Mouse (Mus musculus) hindbrain, embryonic 16.5 days (tissue): ENCODE results near the gene Nme7. TPM values are rescaled to one million over a fixed set of nuclear protein-coding genes. Genes with fewer than 3 reads are reported as not detected.

Experiments
- ATAC-seq: fragments of 200-750 bp; cut with Nextera tagmentation; 2 replicates; pipeline ENCODE4 v1.8.0; 2017; ENCODE audit warnings: moderate TSS enrichment, moderate library complexity
- H3K27ac ChIP-seq: fragments of 300-500 bp; sonication (generic); 2 replicates; pipeline ENCODE4 v1.5.1; 2014; ENCODE audit warnings: low read depth, mild to moderate bottlenecking, control low read depth, low read length, moderate library complexity
- H3K27me3 ChIP-seq: fragments of 300-500 bp; sonication (generic); replicated peaks from 2 replicates; pipeline ENCODE4 v1.6.1; 2014; ENCODE audit warnings: low read length; ENCODE audit not compliant: control insufficient read depth, insufficient read depth
- H3K36me3 ChIP-seq: fragments of 300-500 bp; sonication (generic); 2 replicates; pipeline ENCODE4 v1.6.1; 2014; ENCODE audit warnings: mild to moderate bottlenecking, low read length, moderate library complexity, mixed read lengths; ENCODE audit not compliant: control insufficient read depth, insufficient read depth
- H3K4me1 ChIP-seq: fragments of 300-500 bp; sonication (generic); 2 replicates; pipeline ENCODE4 v1.6.1; 2014; ENCODE audit warnings: low read depth, low read length; ENCODE audit not compliant: control insufficient read depth, insufficient read depth
- H3K4me2 ChIP-seq: fragments of 300-500 bp; sonication (generic); 2 replicates; pipeline ENCODE4 v1.6.1; 2014; ENCODE audit warnings: mild to moderate bottlenecking, low read length, control low read depth, moderate library complexity
- H3K4me3 ChIP-seq: fragments of 300-500 bp; sonication (generic); 2 replicates; pipeline ENCODE4 v1.5.1; 2014; ENCODE audit warnings: mild to moderate bottlenecking, low read length, control low read depth, moderate library complexity
- H3K9ac ChIP-seq: fragments of 300-500 bp; sonication (generic); 2 replicates; pipeline ENCODE4 v1.6.1; 2014; ENCODE audit warnings: low read depth, mild to moderate bottlenecking, control low read depth, low read length, moderate library complexity
- H3K9me3 ChIP-seq: fragments of 300-500 bp; sonication (generic); 2 replicates; pipeline ENCODE4 v1.6.1; 2014; ENCODE audit warnings: mild to moderate bottlenecking, low read length, moderate library complexity; ENCODE audit not compliant: control insufficient read depth
- WGBS: fragments of 180-500 bp; shearing (Covaris S2); extraction: QIAGEN DNeasy Blood & Tissue Kit; methylation state at CpG from one replicate; pipeline ENCODE4 v1.1.7; 2014; 5-methylcytosine and 5-hydroxymethylcytosine counted together
- polyA plus RNA-seq: library from polyadenylated mRNA; unstranded; fragments of >200 nt; fragmentation: Nextera tagmentation; extraction: Ambion mirVana; gene quantifications from 2 replicates; pipeline ENCODE4 v1.2.1, GENCODE M21; 2015

Gene Nme7
- polyA plus RNA-seq, 1 experiment from 2014 or later: 35.8 TPM

- Histone ChIP-seq H3K4me3 (no peak overlapping the region), H3K27me3 (no peaks in the 10 kb centered on the region), H3K4me1 (no peaks in the 10 kb centered on the region), H3K9me3 (no peaks in the 10 kb centered on the region), H3K9ac (no peak overlapping the region), H3K27ac (no peak overlapping the region), H3K36me3 (no peaks in the 10 kb centered on the region), H3K4me2 (no peak overlapping the region)
- WGBS: 33% methylated on average over 2 of the region's 2 CpGs
- no peak for ATAC-seq
Measured at GRCm38 (mm10) chr1:164408655-164409054, 104.7 kb downstream of the Nme7 start.

GRCm38 (mm10) chr1:164411306-164411705 is 107.4 kb downstream of the Nme7 start:
- ATAC-seq: no peak
- no peak overlapping the region for H3K9ac ChIP-seq
- H3K4me2 ChIP-seq: no peak overlapping the region
- 87% methylated on average over 7 of the region's 7 CpGs for WGBS
- H3K4me1 ChIP-seq: no peaks in the 10 kb centered on the region
- no peak overlapping the region for H3K4me3 ChIP-seq
- H3K36me3 ChIP-seq: no peaks in the 10 kb centered on the region
- H3K27ac ChIP-seq: no peak overlapping the region
- no peaks in the 10 kb centered on the region for H3K9me3 ChIP-seq
- H3K27me3 ChIP-seq: no peaks in the 10 kb centered on the region

- Histone ChIP-seq H3K4me3 (no peak overlapping the region), H3K27me3 (no peaks in the 10 kb centered on the region), H3K36me3 (no peaks in the 10 kb centered on the region), H3K4me2 (no peak overlapping the region), H3K4me1 (no peaks in the 10 kb centered on the region), H3K9ac (no peak overlapping the region), H3K27ac (no peak overlapping the region), H3K9me3 (no peaks in the 10 kb centered on the region)
- ATAC-seq: no peak
- WGBS: 95% methylated on average over 9 of the region's 9 CpGs
Measured at GRCm38 (mm10) chr1:164412906-164413305, 109.0 kb downstream of the Nme7 start.

GRCm38 (mm10) chr1:164413608-164414007 is 109.7 kb downstream of the Nme7 start:
- Histone ChIP-seq H3K27ac (no peak overlapping the region), H3K4me3 (no peak overlapping the region), H3K9me3 (no peaks in the 10 kb centered on the region), H3K4me1 (no peaks in the 10 kb centered on the region), H3K27me3 (no peaks in the 10 kb centered on the region), H3K9ac (no peak overlapping the region), H3K4me2 (no peak overlapping the region), H3K36me3 (no peaks in the 10 kb centered on the region)
- no peak for ATAC-seq
- WGBS: 96% methylated on average over 11 of the region's 11 CpGs

- Histone ChIP-seq H3K36me3 (no peaks in the 10 kb centered on the region), H3K4me3 (no peak overlapping the region), H3K4me1 (no peaks in the 10 kb centered on the region), H3K27ac (no peak overlapping the region), H3K4me2 (no peak overlapping the region), H3K27me3 (no peaks in the 10 kb centered on the region), H3K9ac (no peak overlapping the region), H3K9me3 (no peaks in the 10 kb centered on the region)
- WGBS: 78% methylated on average over 2 of the region's 2 CpGs
- no peak for ATAC-seq
Measured at GRCm38 (mm10) chr1:164415347-164415751, 111.4 kb downstream of the Nme7 start.

- H3K27me3 ChIP-seq: no peaks in the 10 kb centered on the region
- WGBS: 91% methylated on average over 12 of the region's 12 CpGs
- H3K27ac ChIP-seq: no peak overlapping the region
Measured at GRCm38 (mm10) chr1:164416692-164417394, 112.9 kb downstream of the Nme7 start.

GRCm38 (mm10) chr1:164417604-164418003 is 113.7 kb downstream of the Nme7 start:
- 78% methylated on average over 3 of the region's 3 CpGs for WGBS

More at GRCm38 (mm10) chr1:164416692-164417394, 112.9 kb downstream of the Nme7 start:
- Histone ChIP-seq H3K4me1 (no peaks in the 10 kb centered on the region), H3K4me2 (no peak overlapping the region), H3K4me3 (no peak overlapping the region), H3K9ac (no peak overlapping the region), H3K36me3 (no peaks in the 10 kb centered on the region), H3K9me3 (no peaks in the 10 kb centered on the region)
- ATAC-seq: no peak

GRCm38 (mm10) chr1:164418320-164418719 is 114.4 kb downstream of the Nme7 start:
- no peak for ATAC-seq
- H3K4me1 ChIP-seq: no peaks in the 10 kb centered on the region
- no peak overlapping the region for H3K27ac ChIP-seq
- H3K9ac ChIP-seq: no peak overlapping the region
- WGBS: 85% methylated on average over 10 of the region's 10 CpGs
- H3K4me3 ChIP-seq: no peak overlapping the region
- H3K9me3 ChIP-seq: no peaks in the 10 kb centered on the region
- H3K36me3 ChIP-seq: no peaks in the 10 kb centered on the region
- H3K27me3 ChIP-seq: no peaks in the 10 kb centered on the region
- H3K4me2 ChIP-seq: no peak overlapping the region

More at GRCm38 (mm10) chr1:164417604-164418003, 113.7 kb downstream of the Nme7 start:
- no peaks in the 10 kb centered on the region for H3K4me1 ChIP-seq
- no peak for ATAC-seq
- H3K4me3 ChIP-seq: no peak overlapping the region
- no peak overlapping the region for H3K27ac ChIP-seq
- H3K4me2 ChIP-seq: no peak overlapping the region
- no peak overlapping the region for H3K9ac ChIP-seq
- no peaks in the 10 kb centered on the region for H3K27me3 ChIP-seq
- H3K9me3 ChIP-seq: no peaks in the 10 kb centered on the region
- no peaks in the 10 kb centered on the region for H3K36me3 ChIP-seq

GRCm38 (mm10) chr1:164419401-164419800 is 115.5 kb downstream of the Nme7 start:
- H3K27me3 ChIP-seq: no peaks in the 10 kb centered on the region
- H3K4me1 ChIP-seq: no peaks in the 10 kb centered on the region
- H3K4me3 ChIP-seq: no peak overlapping the region
- no peak for ATAC-seq
- 90% methylated on average over 8 of the region's 8 CpGs for WGBS
- no peaks in the 10 kb centered on the region for H3K36me3 ChIP-seq
- H3K4me2 ChIP-seq: no peak overlapping the region
- no peak overlapping the region for H3K9ac ChIP-seq
- H3K9me3 ChIP-seq: no peaks in the 10 kb centered on the region
- no peak overlapping the region for H3K27ac ChIP-seq
